Mouse (Mus musculus) thymus, postnatal 0 days (tissue): ENCODE data around the gene Mipol1. TPM values are rescaled to one million over a fixed set of nuclear protein-coding genes. Genes with fewer than 3 reads are reported as not detected.
"Not testable (repeated sequence)": the region's sequence is repeated elsewhere in the genome, so short reads cannot be mapped to it uniquely, and the experiment has no call there.

Experiments
- DNase-seq: peaks from one replicate; pipeline ENCODE4 v3.0.0-alpha.2; 2015; ENCODE audit warnings: low spot score
- polyA plus RNA-seq: library from polyadenylated mRNA; unstranded; fragments of >200 nt; fragmentation: Nextera tagmentation; extraction: Ambion mirVana; gene quantifications from 2 replicates; pipeline ENCODE4 v1.2.1, GENCODE M21; 2015

Mipol1 gene
- polyA plus RNA-seq, 1 experiment from 2014 or later: 8.3 TPM

DNA sequence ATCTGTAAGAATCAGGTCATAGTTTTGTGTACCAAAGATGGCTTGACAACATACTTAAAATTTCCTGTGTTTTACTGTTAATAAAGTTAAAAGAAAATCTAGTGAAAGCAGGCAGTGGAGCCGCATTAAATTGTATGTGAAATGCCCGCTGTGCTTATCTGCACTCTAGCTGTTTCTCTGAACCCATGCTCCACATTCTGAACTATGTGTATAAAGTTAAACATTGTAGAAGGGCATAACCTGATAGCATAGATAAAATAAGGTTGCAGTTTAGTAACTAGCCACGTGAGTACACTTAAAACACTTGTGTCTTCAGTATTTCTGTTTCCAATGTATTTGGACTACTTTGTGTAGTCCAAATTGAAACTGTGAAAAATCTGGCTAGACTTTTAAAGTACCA, 183.6 kb downstream of the Mipol1 start:
- no peak for DNase-seq

- DNase-seq: no peak
Observed at GRCm38 (mm10) chr12:57424902-57425301, 194.7 kb downstream of the Mipol1 start.

GRCm38 (mm10) chr12:57428243-57428642, 198.0 kb downstream of the Mipol1 start:
- DNase-seq: no peak

DNA sequence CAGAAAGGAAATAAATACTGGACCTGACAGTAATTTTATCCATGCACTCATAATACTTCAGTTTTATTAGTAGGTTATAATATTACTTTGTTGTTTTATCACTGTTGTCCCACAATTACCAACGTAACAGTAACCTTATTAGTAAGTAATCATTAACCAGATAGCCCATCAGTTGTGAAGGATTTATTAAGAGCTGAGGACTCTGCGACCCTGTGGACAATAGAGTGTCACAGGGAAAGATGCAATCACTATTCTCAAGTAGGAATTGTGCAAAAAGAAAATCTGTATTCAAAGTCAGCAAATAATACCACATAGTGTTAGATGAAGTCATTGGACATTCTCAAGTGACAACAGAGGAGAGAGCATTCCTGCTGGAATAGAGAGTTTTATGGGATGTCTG, 198.5 kb downstream of the Mipol1 start:
- no peak for DNase-seq

- not testable (repeated sequence) for DNase-seq
Observed at GRCm38 (mm10) chr12:57436939-57437659, 206.9 kb downstream of the Mipol1 start.

- no peak for DNase-seq
Observed at GRCm38 (mm10) chr12:57444281-57444903, 214.2 kb downstream of the Mipol1 start.

DNA sequence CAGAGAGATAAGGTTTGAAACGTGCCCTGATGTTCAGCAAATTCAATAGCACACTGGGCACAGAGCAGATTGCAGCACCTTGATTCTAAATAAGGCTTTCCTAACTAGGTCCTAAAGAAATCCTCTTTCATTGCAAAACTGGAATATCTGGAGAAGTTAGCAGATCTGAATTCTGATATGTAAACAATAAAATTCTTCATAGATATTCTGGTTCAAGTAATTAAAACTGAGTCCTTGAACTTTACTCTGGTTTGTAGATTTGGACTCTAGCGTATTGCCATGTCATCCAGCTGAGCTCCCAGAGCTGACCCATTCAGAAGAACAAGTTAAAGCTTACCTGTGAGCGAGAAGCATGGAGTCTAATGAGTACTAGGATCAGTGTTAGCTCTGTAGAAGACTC, 217.1 kb downstream of the Mipol1 start:
- DNase-seq: no peak

DNA sequence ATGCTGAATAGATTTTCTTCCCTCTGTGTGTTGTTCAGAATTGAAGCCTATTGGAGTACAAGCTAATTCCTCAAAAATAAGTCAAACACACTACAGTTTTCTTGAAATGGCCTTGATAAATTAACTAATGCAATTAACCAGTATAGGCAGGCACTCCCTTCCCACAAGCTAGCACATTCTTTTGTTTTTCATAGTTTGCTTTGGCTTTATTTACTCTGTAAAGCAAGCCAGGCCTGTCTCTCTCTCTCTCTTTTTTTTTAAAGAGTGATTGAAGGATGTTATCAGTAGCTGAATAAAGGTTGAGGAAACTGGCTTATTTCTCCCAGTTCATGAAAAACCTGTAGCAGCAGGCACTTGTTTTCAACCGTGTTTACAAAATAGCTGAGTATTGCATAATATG, 219.1 kb downstream of the Mipol1 start:
- DNase-seq: no peak

DNA sequence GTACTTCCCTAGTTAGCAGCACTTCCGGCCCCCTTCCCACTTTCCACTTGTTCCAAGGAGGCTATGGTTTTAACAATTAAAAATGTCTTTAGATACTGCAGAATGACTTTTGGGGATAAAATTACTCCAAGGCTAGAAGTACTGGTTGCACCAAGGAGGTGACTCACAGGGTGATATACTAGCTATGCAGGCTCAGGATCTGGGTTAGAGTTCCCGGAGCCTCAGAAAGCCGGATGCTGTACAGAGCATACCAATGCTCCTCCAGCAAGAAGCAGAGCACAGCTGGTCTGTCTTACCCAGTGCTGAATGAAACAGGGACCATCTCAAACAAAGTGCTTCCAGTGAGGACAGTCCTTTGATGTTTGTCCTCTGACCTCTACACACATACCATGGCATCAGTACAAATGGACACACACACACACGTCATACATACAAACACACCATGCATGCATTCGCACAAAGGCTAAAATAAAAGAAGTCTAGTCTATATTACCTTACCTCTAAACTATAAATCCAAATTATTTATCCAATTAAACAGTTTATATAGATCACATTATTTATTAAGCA, 219.9 kb downstream of the Mipol1 start:
- no peak for DNase-seq

DNA sequence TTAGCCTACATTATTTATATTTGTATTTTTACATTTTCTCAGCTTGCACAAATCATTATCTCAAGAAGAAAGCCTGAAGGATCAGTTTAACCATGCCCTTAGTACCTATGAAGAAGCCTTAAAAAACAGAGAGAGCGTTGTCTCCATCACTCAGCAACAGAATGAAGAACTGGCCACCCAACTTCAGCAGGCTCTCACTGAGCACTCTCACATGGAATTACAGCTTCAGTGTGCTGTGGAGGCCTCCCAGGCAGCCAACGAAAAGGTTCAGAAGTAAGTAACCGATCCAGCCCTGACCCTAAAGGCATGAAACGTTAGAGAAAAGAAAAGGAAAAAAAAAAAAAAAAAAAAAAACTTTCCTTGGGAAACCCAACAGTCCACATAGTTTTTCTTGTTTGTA, 226.7 kb downstream of the Mipol1 start:
- DNase-seq: no peak

- DNase-seq: no peak
Observed at GRCm38 (mm10) chr12:57457339-57457738, 227.1 kb downstream of the Mipol1 start.

GRCm38 (mm10) chr12:57464520-57465334, 234.5 kb downstream of the Mipol1 start:
- DNase-seq: no peak

- no peak for DNase-seq
Observed at GRCm38 (mm10) chr12:57471786-57472185, 241.6 kb downstream of the Mipol1 start.

- no peak for DNase-seq
Observed at GRCm38 (mm10) chr12:57476876-57477275, 246.6 kb downstream of the Mipol1 start.

- no peak for DNase-seq
Observed at GRCm38 (mm10) chr12:57481823-57482222, 251.6 kb downstream of the Mipol1 start.

DNA sequence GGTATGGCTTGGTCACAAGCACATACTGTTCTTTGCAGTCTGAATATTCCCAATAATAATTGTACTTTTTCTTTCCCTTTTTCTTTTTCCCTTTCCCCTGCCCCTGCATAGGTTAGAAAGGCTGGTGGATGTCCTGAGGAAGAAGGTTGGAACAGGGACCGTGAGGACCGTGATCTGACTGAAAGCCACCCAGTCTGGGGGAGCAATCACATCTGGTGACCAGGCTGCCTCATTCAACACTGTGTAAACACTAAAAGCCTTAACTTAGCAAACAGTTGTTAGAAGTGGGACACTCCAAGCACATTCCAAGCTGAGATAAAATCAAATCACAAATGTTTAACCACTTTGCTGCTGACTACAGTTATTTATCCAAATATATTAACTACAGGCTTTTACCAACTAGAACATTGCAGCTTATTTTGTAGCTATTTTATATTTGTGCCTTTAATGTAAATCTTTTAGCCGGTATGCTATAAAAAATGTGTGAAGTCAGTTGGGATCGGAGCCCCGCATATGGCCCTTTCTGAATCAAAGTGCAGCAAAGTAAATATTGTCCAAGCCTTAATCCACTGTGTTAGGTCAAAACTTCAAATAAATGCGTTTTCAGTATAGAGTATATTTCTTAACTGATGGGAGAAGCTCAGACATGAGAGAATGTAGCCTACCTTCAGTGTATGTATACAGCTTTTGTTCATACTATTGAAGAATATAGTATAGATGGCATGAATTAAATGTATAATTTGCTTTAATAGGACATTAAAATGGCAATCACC, 266.3 kb downstream of the Mipol1 start:
- DNase-seq: no peak

- no peak for DNase-seq
Observed at GRCm38 (mm10) chr12:57500246-57500645, 270.0 kb downstream of the Mipol1 start.

DNA sequence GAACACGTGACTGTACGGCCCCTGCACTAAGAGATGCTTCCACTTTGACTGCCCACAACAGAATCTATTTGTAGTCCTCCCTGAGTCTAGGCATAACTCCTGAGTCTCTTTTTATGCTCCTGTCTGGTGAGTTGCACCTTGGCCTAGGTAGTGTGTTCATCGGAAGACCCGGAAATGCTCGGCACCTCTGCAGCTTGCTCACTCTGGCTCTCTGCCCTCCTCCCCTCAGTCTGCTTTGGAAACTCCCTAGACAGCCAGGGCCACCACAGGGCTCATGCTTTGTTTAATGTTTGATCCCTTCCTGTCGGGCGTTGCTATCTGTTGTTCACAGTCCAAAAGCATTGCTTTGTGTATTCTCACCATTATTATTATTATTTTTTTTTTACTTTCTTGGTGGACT, 275.1 kb downstream of the Mipol1 start:
- DNase-seq: no peak

DNA sequence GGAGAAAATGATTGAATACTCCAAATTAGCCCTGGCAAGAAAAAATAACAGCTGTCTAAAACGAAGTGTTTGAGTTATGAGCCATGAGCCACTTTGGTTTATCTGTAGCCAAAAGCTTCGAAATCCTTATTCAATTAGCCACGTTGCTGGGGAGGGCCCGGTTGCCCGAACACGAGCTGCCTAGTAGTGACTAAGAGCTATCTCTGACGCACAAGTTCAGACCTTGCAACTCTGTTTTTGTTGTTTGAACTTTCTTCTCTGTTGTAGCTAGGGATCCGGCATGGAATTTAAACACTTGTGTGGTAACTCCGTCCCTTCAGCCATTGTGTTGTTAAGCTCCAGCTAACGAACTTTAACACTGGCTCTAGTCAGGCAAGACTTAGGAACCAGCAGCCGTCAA, 278.7 kb downstream of the Mipol1 start:
- no peak for DNase-seq

GRCm38 (mm10) chr12:57509726-57510125, 279.5 kb downstream of the Mipol1 start:
- no peak for DNase-seq

DNA sequence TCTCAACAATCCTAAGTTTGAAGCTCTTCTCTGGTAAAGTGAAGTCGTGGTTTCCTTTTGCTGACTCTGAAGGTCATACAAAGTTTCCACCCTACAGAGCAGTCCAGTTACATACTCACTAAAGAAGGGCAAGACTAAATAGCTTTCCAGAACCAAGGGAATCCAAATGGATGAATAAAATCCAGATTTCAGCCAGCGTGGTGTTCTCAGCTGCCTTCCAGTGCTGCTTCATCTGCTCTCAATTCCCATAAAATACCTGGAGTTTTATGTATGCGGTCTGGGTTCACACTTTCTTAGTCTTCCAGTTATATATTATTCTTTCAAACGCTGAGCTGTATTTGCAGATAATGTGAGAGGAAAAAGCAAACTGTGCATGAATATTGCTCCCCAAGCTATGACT, 280.9 kb downstream of the Mipol1 start:
- DNase-seq: no peak
